Mouse (Mus musculus) left cerebral cortex, postnatal 25 days (tissue): ENCODE data around the gene Nktr. TPM values are rescaled to one million over a fixed set of nuclear protein-coding genes. Genes with fewer than 3 reads are reported as not detected.
A peak's percentile ranks its signal among the peaks of the same experiment; 100 is the strongest.

Experiments
- DNase-seq, 2 experiments: peaks; one replicate each; pipeline ENCODE4 v3.0.0; 2022; ENCODE audit warnings: low spot score in 2 of 2, mixed read lengths in 1 of 2
- intact Hi-C: fragments of 180-260 bp; cut with DNase I; formaldehyde crosslinking; loops from one replicate; pipeline ENCODE4 v1.15.1; 2025
- total RNA-seq, 2 experiments: library from RNA; stranded (reverse); gene quantifications; 2 replicates each; pipeline ENCODE4 v1.2.3; 2021

Gene Nktr
- 100 to 1,000 TPM in 1 of 2 experiments, 10 to 100 TPM in 1; 95.5 to 124 TPM for total RNA-seq

- intact Hi-C loops = loop anchor here (1.0 kb wide), 1 partner anchor 76 kb away; no protein-coding TSS in a partner anchor
Measured at GRCm38 (mm10) chr9:121718792-121719318, at the start of gene Nktr. TSS of gene Nktr (plus strand) at chr9:121719169.

GRCm38 (mm10) chr9:121669348-121669791 is 49.6 kb upstream of the Nktr start:
- no peak for DNase-seq
- intact Hi-C loops = loop anchor here (5.0 kb wide), 2 partner anchors 108 to 112 kb away; partner anchors contain the start of gene Klhl40

More at GRCm38 (mm10) chr9:121718792-121719318, at the start of gene Nktr:
- DNase-seq = peak; percentile 98 to 99

- DNase-seq = peak in 1 of 2 experiments; percentile 50
- intact Hi-C loops = loop anchor here (10.0 kb wide), 1 partner anchor 416 kb away; no protein-coding TSS in a partner anchor
Measured at GRCm38 (mm10) chr9:121671300-121671699, 47.7 kb upstream of the Nktr start.

GRCm38 (mm10) chr9:121672311-121672710 is 46.7 kb upstream of the Nktr start:
- intact Hi-C loops = loop anchor here (10.0 kb wide), 1 partner anchor 418 kb away; no protein-coding TSS in a partner anchor

GRCm38 (mm10) chr9:121673716-121674115 is 45.3 kb upstream of the Nktr start:
- intact Hi-C loops = loop anchor here (10.0 kb wide), 1 partner anchor 419 kb away; no protein-coding TSS in a partner anchor
- DNase-seq = no peak

More at GRCm38 (mm10) chr9:121672311-121672710, 46.7 kb upstream of the Nktr start:
- DNase-seq = no peak

- no peak for DNase-seq
- intact Hi-C loops = loop anchor here (5.0 to 10.0 kb wide), 2 partner anchors 198 to 420 kb away; no protein-coding TSS in a partner anchor
Measured at GRCm38 (mm10) chr9:121675011-121675410, 44.0 kb upstream of the Nktr start.

GRCm38 (mm10) chr9:121675556-121675955 is 43.4 kb upstream of the Nktr start:
- intact Hi-C loops = loop anchor here (5.0 to 10.0 kb wide), 2 partner anchors 198 to 421 kb away; no protein-coding TSS in a partner anchor
- no peak for DNase-seq

GRCm38 (mm10) chr9:121677069-121677468 is 41.9 kb upstream of the Nktr start:
- DNase-seq = no peak
- intact Hi-C loops = loop anchor here (5.0 to 10.0 kb wide), 2 partner anchors 200 to 422 kb away; no protein-coding TSS in a partner anchor

GRCm38 (mm10) chr9:121677476-121677875 is 41.5 kb upstream of the Nktr start:
- no peak for DNase-seq
- intact Hi-C loops = loop anchor here (5.0 to 10.0 kb wide), 2 partner anchors 200 to 423 kb away; no protein-coding TSS in a partner anchor

GRCm38 (mm10) chr9:121679549-121679948 is 39.4 kb upstream of the Nktr start:
- intact Hi-C loops = loop anchor here (5.0 to 10.0 kb wide), 2 partner anchors 202 to 425 kb away; no protein-coding TSS in a partner anchor
- peak in 1 of 2 experiments; percentile 51 for DNase-seq

- intact Hi-C loops = no loop called here
- DNase-seq = no peak
Measured at GRCm38 (mm10) chr9:121681191-121681590, 37.8 kb upstream of the Nktr start.

- intact Hi-C loops = no loop called here
- peak in 1 of 2 experiments; percentile 51 for DNase-seq
Measured at GRCm38 (mm10) chr9:121682037-121682680, 36.8 kb upstream of the Nktr start.

- DNase-seq = no peak
- intact Hi-C loops = no loop called here
Measured at GRCm38 (mm10) chr9:121684702-121685101, 34.3 kb upstream of the Nktr start.

- intact Hi-C loops = no loop called here
- peak; percentile 76 for DNase-seq
Measured at GRCm38 (mm10) chr9:121690200-121690651, 28.7 kb upstream of the Nktr start.

GRCm38 (mm10) chr9:121690734-121691133 is 28.2 kb upstream of the Nktr start:
- intact Hi-C loops = no loop called here
- no peak for DNase-seq

- intact Hi-C loops = no loop called here
- no peak for DNase-seq
Measured at GRCm38 (mm10) chr9:121694736-121695135, 24.2 kb upstream of the Nktr start.

GRCm38 (mm10) chr9:121696626-121697025 is 22.3 kb upstream of the Nktr start:
- intact Hi-C loops = no loop called here
- no peak for DNase-seq

- intact Hi-C loops = no loop called here
- peak; percentile 47 to 62 for DNase-seq
Measured at GRCm38 (mm10) chr9:121697150-121698049, 21.6 kb upstream of the Nktr start.

GRCm38 (mm10) chr9:121704261-121704645 is 14.7 kb upstream of the Nktr start:
- DNase-seq = no peak
- intact Hi-C loops = no loop called here
